Mouse (Mus musculus): ENCODE measurements around the gene S100a11. TPM values are rescaled to one million over a fixed set of nuclear protein-coding genes. Genes with fewer than 3 reads are reported as not detected.

The S100a11 gene
- polyA plus RNA-seq, 1 experiment from 2014 or later = 245 TPM

GRCm38 (mm10) chr3:93563216-93563615 is 42.9 kb downstream of the S100a11 start:
- 95% methylated on average over 4 of the region's 4 CpGs for WGBS
- no peak overlapping the region for H3K9ac ChIP-seq (ENCODE audit: low read depth, low read length)
- no peak overlapping the region for H3K4me2 ChIP-seq
- H3K4me1 ChIP-seq (replicated peaks; ENCODE audit: control insufficient read depth, insufficient read depth, low read length) = no peaks in the 10 kb centered on the region
- no peak for ATAC-seq (replicated peaks; ENCODE audit: low FRiP score)
- no peak for DNase-seq (ENCODE audit: low spot score)
- no peaks in the 10 kb centered on the region for H3K27me3 ChIP-seq (replicated peaks; ENCODE audit: control insufficient read depth, insufficient read depth, low read length)
- no peak overlapping the region for H3K27ac ChIP-seq (ENCODE audit: low read depth, low read length)
- peaks cover 7% of the 10 kb centered on the region; the same call in 1 of the 2 replicates for H3K36me3 ChIP-seq (ENCODE audit: control insufficient read depth, insufficient read depth, low read length)
- H3K9me3 ChIP-seq (ENCODE audit: control insufficient read depth, low read length) = no peaks in the 10 kb centered on the region
- H3K4me3 ChIP-seq (ENCODE audit: low read depth, low read length) = no peak overlapping the region

GRCm38 (mm10) chr3:93566892-93567291 is 46.6 kb downstream of the S100a11 start:
- 69% methylated on average over 3 of the region's 3 CpGs for WGBS
- DNase-seq (ENCODE audit: low spot score) (no peak), ATAC-seq (replicated peaks; ENCODE audit: low FRiP score) (no peak)
- no peaks in the 10 kb centered on the region for H3K27me3 ChIP-seq (replicated peaks; ENCODE audit: control insufficient read depth, insufficient read depth, low read length)
- no peak overlapping the region for H3K27ac ChIP-seq (ENCODE audit: low read depth, low read length)
- H3K9me3 ChIP-seq (ENCODE audit: control insufficient read depth, low read length) = no peaks in the 10 kb centered on the region
- H3K4me3 ChIP-seq (ENCODE audit: low read depth, low read length) = no peak overlapping the region
- H3K4me2 ChIP-seq = no peak overlapping the region
- no peaks in the 10 kb centered on the region for H3K4me1 ChIP-seq (replicated peaks; ENCODE audit: control insufficient read depth, insufficient read depth, low read length)
- H3K9ac ChIP-seq (ENCODE audit: low read depth, low read length) = no peak overlapping the region
- peaks cover 5% of the 10 kb centered on the region; the same call in 1 of the 2 replicates for H3K36me3 ChIP-seq (ENCODE audit: control insufficient read depth, insufficient read depth, low read length)

GRCm38 (mm10) chr3:93567721-93568120 is 47.4 kb downstream of the S100a11 start:
- H3K36me3 ChIP-seq (ENCODE audit: control insufficient read depth, insufficient read depth, low read length) = no peaks in the 10 kb centered on the region
- H3K27me3 ChIP-seq (replicated peaks; ENCODE audit: control insufficient read depth, insufficient read depth, low read length) = no peaks in the 10 kb centered on the region
- no peak overlapping the region for H3K4me3 ChIP-seq (ENCODE audit: low read depth, low read length)
- ATAC-seq (replicated peaks; ENCODE audit: low FRiP score) (no peak), DNase-seq (ENCODE audit: low spot score) (no peak)
- no peaks in the 10 kb centered on the region for H3K4me1 ChIP-seq (replicated peaks; ENCODE audit: control insufficient read depth, insufficient read depth, low read length)
- H3K27ac ChIP-seq (ENCODE audit: low read depth, low read length) = no peak overlapping the region
- H3K4me2 ChIP-seq = no peak overlapping the region
- no peak overlapping the region for H3K9ac ChIP-seq (ENCODE audit: low read depth, low read length)
- H3K9me3 ChIP-seq (ENCODE audit: control insufficient read depth, low read length) = no peaks in the 10 kb centered on the region
- WGBS = 79% methylated on average over 6 of the region's 6 CpGs

- no peaks in the 10 kb centered on the region for H3K36me3 ChIP-seq (ENCODE audit: control insufficient read depth, insufficient read depth, low read length)
- no peaks in the 10 kb centered on the region for H3K4me1 ChIP-seq (replicated peaks; ENCODE audit: control insufficient read depth, insufficient read depth, low read length)
- no peaks in the 10 kb centered on the region for H3K9me3 ChIP-seq (ENCODE audit: control insufficient read depth, low read length)
- no peak overlapping the region for H3K4me3 ChIP-seq (ENCODE audit: low read depth, low read length)
- DNase-seq (ENCODE audit: low spot score) (no peak), ATAC-seq (replicated peaks; ENCODE audit: low FRiP score) (no peak)
- H3K27ac ChIP-seq (ENCODE audit: low read depth, low read length) = no peak overlapping the region
- H3K4me2 ChIP-seq = no peak overlapping the region
- H3K9ac ChIP-seq (ENCODE audit: low read depth, low read length) = no peak overlapping the region
- no peaks in the 10 kb centered on the region for H3K27me3 ChIP-seq (replicated peaks; ENCODE audit: control insufficient read depth, insufficient read depth, low read length)
- WGBS = 75% methylated on average over 7 of the region's 7 CpGs
These were observed 48.2 kb downstream of the S100a11 start for GRCm38 (mm10) chr3:93568428-93569040.

GRCm38 (mm10) chr3:93569046-93569445 is 48.8 kb downstream of the S100a11 start:
- Histone ChIP-seq H3K4me1 (replicated peaks; ENCODE audit: control insufficient read depth, insufficient read depth, low read length) (no peaks in the 10 kb centered on the region), H3K9ac (ENCODE audit: low read depth, low read length) (no peak overlapping the region), H3K4me2 (no peak overlapping the region), H3K4me3 (ENCODE audit: low read depth, low read length) (no peak overlapping the region), H3K36me3 (ENCODE audit: control insufficient read depth, insufficient read depth, low read length) (no peaks in the 10 kb centered on the region), H3K27me3 (replicated peaks; ENCODE audit: control insufficient read depth, insufficient read depth, low read length) (no peaks in the 10 kb centered on the region), H3K9me3 (ENCODE audit: control insufficient read depth, low read length) (no peaks in the 10 kb centered on the region), H3K27ac (ENCODE audit: low read depth, low read length) (no peak overlapping the region)
- ATAC-seq (replicated peaks; ENCODE audit: low FRiP score) (no peak), DNase-seq (ENCODE audit: low spot score) (no peak)
- WGBS = 63% methylated on average over 2 of the region's 2 CpGs

GRCm38 (mm10) chr3:93572058-93572791 is 51.9 kb downstream of the S100a11 start:
- no peaks in the 10 kb centered on the region for H3K27me3 ChIP-seq (replicated peaks; ENCODE audit: control insufficient read depth, insufficient read depth, low read length)
- DNase-seq (ENCODE audit: low spot score) = no peak
- no peak overlapping the region for H3K27ac ChIP-seq (ENCODE audit: low read depth, low read length)
- H3K4me3 ChIP-seq (ENCODE audit: low read depth, low read length) = no peak overlapping the region
- WGBS = 70% methylated on average over 5 of the region's 5 CpGs
- no peaks in the 10 kb centered on the region for H3K4me1 ChIP-seq (replicated peaks; ENCODE audit: control insufficient read depth, insufficient read depth, low read length)
- no peak for ATAC-seq (replicated peaks; ENCODE audit: low FRiP score)
- H3K36me3 ChIP-seq (ENCODE audit: control insufficient read depth, insufficient read depth, low read length) = no peaks in the 10 kb centered on the region
- no peak overlapping the region for H3K4me2 ChIP-seq
- H3K9ac ChIP-seq (ENCODE audit: low read depth, low read length) = no peak overlapping the region
- no peaks in the 10 kb centered on the region for H3K9me3 ChIP-seq (ENCODE audit: control insufficient read depth, low read length)

Other genes starting within 250 kb of the S100a11 start
- not detected in 2 replicates for gene Flg, start 247.0 kb upstream of the S100a11 start, polyA plus RNA-seq (2014; fragmentation: Nextera tagmentation; extraction: Ambion mirVana)
- gene Hrnr, start 200.7 kb upstream of the S100a11 start, polyA plus RNA-seq (2014; fragmentation: Nextera tagmentation; extraction: Ambion mirVana) = not detected in 2 replicates
- gene Rptn, start 126.8 kb upstream of the S100a11 start, polyA plus RNA-seq (2014; fragmentation: Nextera tagmentation; extraction: Ambion mirVana) = not detected in 2 replicates
- gene Tchh, start 78.2 kb upstream of the S100a11 start, polyA plus RNA-seq (2014; fragmentation: Nextera tagmentation; extraction: Ambion mirVana) = 0.11 and 0.53 TPM in 2 replicates
- not detected in 2 replicates for gene Tchhl1, start 51.7 kb upstream of the S100a11 start, polyA plus RNA-seq (2014; fragmentation: Nextera tagmentation; extraction: Ambion mirVana)
- 137 and 144 TPM in 2 replicates for gene S100a10, start 34.6 kb downstream of the S100a11 start, polyA plus RNA-seq (2014; fragmentation: Nextera tagmentation; extraction: Ambion mirVana)
- gene Tdpoz2, start 132.2 kb downstream of the S100a11 start, polyA plus RNA-seq (2014; fragmentation: Nextera tagmentation; extraction: Ambion mirVana) = not detected in 2 replicates
- not detected in 2 replicates for gene Tdpoz1, start 155.8 kb downstream of the S100a11 start, polyA plus RNA-seq (2014; fragmentation: Nextera tagmentation; extraction: Ambion mirVana)
- gene Gm37596, start 172.6 kb downstream of the S100a11 start, polyA plus RNA-seq (2014; fragmentation: Nextera tagmentation; extraction: Ambion mirVana) = not detected in 2 replicates

Measured in liver, embryonic 11.5 days (tissue).